Mouse (Mus musculus) right cerebral cortex, postnatal 36 days (tissue): ENCODE data around the gene Rnf41.

Experiments used
- DNase-seq, 2 experiments: peaks; one replicate each; pipeline ENCODE4 v3.0.0; 2022; ENCODE audit warnings: low spot score in 2 of 2, mixed read lengths in 1 of 2

Gene Rnf41

GRCm38 (mm10) chr10:128429052-128429451 is 17.6 kb downstream of the Rnf41 start:
- DNase-seq, result no peak

- DNase-seq, result no peak
Observed at GRCm38 (mm10) chr10:128429454-128429853, 18.0 kb downstream of the Rnf41 start.

- no peak for DNase-seq
Observed at GRCm38 (mm10) chr10:128433417-128433816, 22.0 kb downstream of the Rnf41 start.

GRCm38 (mm10) chr10:128434681-128435080 is 23.2 kb downstream of the Rnf41 start:
- DNase-seq, result no peak

- no peak for DNase-seq
Observed at GRCm38 (mm10) chr10:128435186-128435823, 23.8 kb downstream of the Rnf41 start.

- DNase-seq, result no peak
Observed at GRCm38 (mm10) chr10:128435873-128436272, 24.4 kb downstream of the Rnf41 start.

GRCm38 (mm10) chr10:128436376-128436775 is 24.9 kb downstream of the Rnf41 start:
- DNase-seq, result no peak

- no peak for DNase-seq
Observed at GRCm38 (mm10) chr10:128438675-128439279, 27.3 kb downstream of the Rnf41 start.

GRCm38 (mm10) chr10:128440407-128440806 is 28.9 kb downstream of the Rnf41 start:
- DNase-seq, result no peak

GRCm38 (mm10) chr10:128441324-128442119 is 30.1 kb downstream of the Rnf41 start:
- DNase-seq, result no peak

- no peak for DNase-seq
Observed at GRCm38 (mm10) chr10:128442718-128443117, 31.3 kb downstream of the Rnf41 start.

GRCm38 (mm10) chr10:128444354-128444753 is 32.9 kb downstream of the Rnf41 start:
- no peak for DNase-seq

GRCm38 (mm10) chr10:128445407-128445806 is 34.0 kb downstream of the Rnf41 start:
- DNase-seq, result no peak

- DNase-seq, result no peak
Observed at GRCm38 (mm10) chr10:128451014-128451413, 39.6 kb downstream of the Rnf41 start.

- DNase-seq, result no peak
Observed at GRCm38 (mm10) chr10:128454471-128454870, 43.0 kb downstream of the Rnf41 start.

GRCm38 (mm10) chr10:128455280-128455679 is 43.8 kb downstream of the Rnf41 start:
- peak in 1 of 2 experiments; percentile 30 for DNase-seq

- no peak for DNase-seq
Observed at GRCm38 (mm10) chr10:128457676-128458075, 46.2 kb downstream of the Rnf41 start.

- peak; percentile 84 for DNase-seq
Observed at GRCm38 (mm10) chr10:128458348-128458718, 46.9 kb downstream of the Rnf41 start.

GRCm38 (mm10) chr10:128458719-128459408 is 47.4 kb downstream of the Rnf41 start, which contains the start of gene Smarcc2:
Smarcc2 (plus strand) TSS chr10:128459248.
- DNase-seq, result peak; percentile 56 to 57

- DNase-seq, result no peak
Observed at GRCm38 (mm10) chr10:128459409-128460269, 48.2 kb downstream of the Rnf41 start.

- DNase-seq, result no peak
Observed at GRCm38 (mm10) chr10:128460270-128460630, 48.8 kb downstream of the Rnf41 start.
